Mouse (Mus musculus): Measurements from ENCODE around the gene Smyd3.

DNA sequence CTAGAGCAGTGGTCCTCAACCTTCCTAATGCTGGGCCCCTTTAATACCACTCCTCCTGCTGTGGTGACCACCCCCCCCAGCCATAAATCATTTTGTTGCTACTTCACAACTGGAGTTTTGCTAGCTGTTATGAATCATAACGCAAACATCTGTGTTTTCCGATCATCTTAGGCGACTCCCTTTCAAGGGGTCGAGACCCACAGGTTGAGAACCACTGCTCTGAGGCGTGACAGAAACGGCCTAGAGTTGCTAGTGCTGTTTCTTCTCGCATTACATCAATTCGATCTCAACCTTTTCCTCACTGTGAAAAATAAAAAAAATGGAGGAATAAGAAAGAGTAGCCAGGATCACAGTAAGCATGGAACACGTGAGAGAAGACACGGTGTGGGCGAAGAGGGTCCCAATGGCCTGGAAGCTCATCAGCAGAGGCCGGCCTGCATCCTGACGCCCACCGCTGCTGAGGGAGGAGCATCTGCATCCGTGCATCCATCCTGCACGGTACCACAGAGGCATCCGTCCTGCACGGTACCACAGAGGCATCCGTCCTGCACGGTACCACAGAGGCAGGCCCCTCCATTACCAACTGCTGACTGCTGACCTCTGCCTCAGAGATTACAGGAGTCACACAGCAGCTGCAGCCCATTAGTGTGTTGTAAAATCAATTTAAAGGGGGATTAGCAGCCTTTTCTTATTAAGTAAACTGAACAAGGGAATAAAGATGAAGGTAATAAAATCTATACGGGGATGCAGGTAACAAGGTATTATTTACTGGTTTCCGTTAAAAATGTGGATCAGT lies 56.6 kb downstream of the Smyd3 start:
- no peak for TF ChIP-seq CTCF (IDR thresholded peaks at IDR 0.05)
- TF ChIP-seq EP300 (IDR thresholded peaks at IDR 0.05): no peak
